Mouse (Mus musculus) heart, postnatal 0 days (tissue): ENCODE results near the gene Tssk2. TPM values are rescaled to one million over a fixed set of nuclear protein-coding genes. Genes with fewer than 3 reads are reported as not detected.
A peak's percentile ranks its signal among the peaks of the same experiment; 100 is the strongest.

ENCODE experiments used
- ATAC-seq: fragments of 200-750 bp; cut with Nextera tagmentation; 2 replicates; pipeline ENCODE4 v1.8.0; 2017; ENCODE audit warnings: low read depth, moderate number of reproducible peaks, moderate library complexity; ENCODE audit not compliant: insufficient read depth
- DNase-seq: peaks from one replicate; pipeline ENCODE4 v3.0.0-alpha.2; 2016; ENCODE audit warnings: low spot score
- H3K27ac ChIP-seq: fragments of 300-500 bp; sonication (generic); 2 replicates; pipeline ENCODE4 v1.5.1; 2014; ENCODE audit warnings: low read depth, mild to moderate bottlenecking
- H3K27me3 ChIP-seq: fragments of 300-500 bp; sonication (generic); 2 replicates; pipeline ENCODE4 v1.6.1; 2014; ENCODE audit warnings: low read length, mixed read lengths; ENCODE audit not compliant: control insufficient read depth, insufficient read depth
- H3K36me3 ChIP-seq: fragments of 300-500 bp; sonication (generic); replicated peaks from 2 replicates; pipeline ENCODE4 v1.6.1; 2014; ENCODE audit warnings: low read length, mixed read lengths; ENCODE audit not compliant: control insufficient read depth, insufficient read depth
- H3K4me1 ChIP-seq: fragments of 300-500 bp; sonication (generic); 2 replicates; pipeline ENCODE4 v1.6.1; 2014; ENCODE audit warnings: antibody characterized with exemption; ENCODE audit not compliant: control insufficient read depth, insufficient read depth
- H3K4me2 ChIP-seq: fragments of 300-500 bp; sonication (generic); 2 replicates; pipeline ENCODE4 v1.6.1; 2014; ENCODE audit warnings: low read depth, mild to moderate bottlenecking, low read length, moderate library complexity
- H3K4me3 ChIP-seq: fragments of 300-500 bp; sonication (generic); 2 replicates; pipeline ENCODE4 v1.5.1; 2014; ENCODE audit warnings: low read depth, low read length
- H3K9ac ChIP-seq: fragments of 300-500 bp; sonication (generic); replicated peaks from 2 replicates; pipeline ENCODE4 v1.6.1; 2014; ENCODE audit warnings: low read depth, low read length, mixed read lengths
- H3K9me3 ChIP-seq: fragments of 300-500 bp; sonication (generic); replicated peaks from 2 replicates; pipeline ENCODE4 v1.6.1; 2016; ENCODE audit warnings: low read length; ENCODE audit not compliant: control insufficient read depth
- CTCF ChIP-seq: IDR thresholded peaks from 2 replicates; pipeline ENCODE4 v1.5.1; 2016; ENCODE audit warnings: antibody characterized with exemption, control low read depth, low read depth
- EP300 ChIP-seq: IDR thresholded peaks from 2 replicates; pipeline ENCODE4 v1.6.1; 2016; ENCODE audit warnings: antibody characterized with exemption, low read depth
- WGBS: fragments of 180-500 bp; shearing (Covaris S2); extraction: QIAGEN DNeasy Blood & Tissue Kit; methylation state at CpG from one replicate; pipeline ENCODE4 v1.1.7; 2014; 5-methylcytosine and 5-hydroxymethylcytosine counted together
- polyA plus RNA-seq: library from polyadenylated mRNA; unstranded; fragments of >200 nt; fragmentation: Nextera tagmentation; extraction: Ambion mirVana; gene quantifications from 2 replicates; pipeline ENCODE4 v1.2.1, GENCODE M21; 2015
- total RNA-seq: library from RNA; depleted of rRNA; stranded (reverse); fragments of >200 nt; gene quantifications from 2 replicates; pipeline ENCODE4 v1.2.3, GENCODE M21; 2014; ENCODE audit warnings: low replicate concordance

The Tssk2 gene
- total and polyA plus RNA-seq, 2 experiments from 2014 or later, result not detected

DNA sequence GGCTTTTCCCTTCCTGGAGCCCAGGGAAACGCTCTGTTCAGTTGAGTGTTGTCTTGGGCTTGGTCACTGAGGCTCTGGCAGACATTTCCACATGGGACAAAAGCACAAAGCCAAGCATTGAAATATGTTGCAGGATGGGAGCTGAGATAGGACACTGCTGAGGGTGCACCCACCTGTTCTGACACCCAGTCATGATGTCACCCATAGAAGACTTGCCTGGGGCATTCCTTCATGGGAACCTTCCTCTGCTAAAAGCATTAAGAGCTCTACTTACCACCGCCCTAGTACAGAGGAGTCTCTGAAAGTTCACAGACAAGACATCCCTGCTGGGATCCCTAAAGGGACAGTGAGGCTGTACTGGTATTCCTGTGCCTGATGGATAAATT lies 8.1 kb upstream of the Tssk2 start:
- TF ChIP-seq CTCF (no peak), EP300 (no peak)
- 38% methylated on average over 2 of the region's 2 CpGs for WGBS
- H3K4me1 ChIP-seq, result peaks cover 24% of the 10 kb centered on the region
- no peak overlapping the region for H3K27ac ChIP-seq
- peak overlapping the region; percentile 85 for H3K4me3 ChIP-seq
- H3K4me2 ChIP-seq, result peak overlapping the region; percentile 87
- H3K36me3 ChIP-seq, result peaks cover 4% of the 10 kb centered on the region; the same call in 1 of the 2 replicates
- no peaks in the 10 kb centered on the region for H3K27me3 ChIP-seq
- ATAC-seq (no peak), DNase-seq (no peak)
- no peaks in the 10 kb centered on the region for H3K9me3 ChIP-seq
- 0 out of 2 replicates have a peak overlapping the region, but pooled peaks have one; percentile 93 for H3K9ac ChIP-seq

DNA sequence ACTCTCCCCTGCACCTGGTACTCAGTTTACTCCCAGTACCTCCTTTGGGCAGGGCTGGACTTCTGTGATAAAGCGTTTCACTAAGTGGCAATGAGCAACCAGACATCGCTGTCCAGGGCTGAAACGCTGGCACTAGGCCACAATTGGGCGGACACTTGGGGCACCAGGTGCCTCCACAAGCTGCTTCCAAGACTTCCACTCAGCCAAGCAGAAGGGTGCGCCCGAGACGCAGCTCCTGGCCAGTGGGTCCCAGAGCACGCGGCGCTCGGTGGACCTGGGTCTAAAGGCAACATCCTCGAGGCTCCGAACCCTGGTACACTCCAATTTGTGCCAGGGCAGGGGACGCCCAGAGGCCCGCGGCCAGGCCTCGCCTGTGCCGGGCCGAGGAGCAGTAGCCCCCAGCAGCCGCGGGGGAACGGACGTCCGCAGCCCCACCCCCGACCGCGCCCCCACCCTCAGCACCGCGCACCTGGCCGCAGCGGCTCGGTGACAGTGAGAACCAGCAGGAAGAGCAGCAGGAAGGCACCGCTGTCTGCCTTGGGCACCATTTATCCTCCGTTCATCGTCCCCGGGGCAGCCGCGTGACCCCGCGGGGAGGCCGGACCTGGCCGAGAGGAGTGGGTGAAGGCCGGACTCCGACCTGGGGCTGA lies 7.4 kb upstream of the Tssk2 start:
- DNase-seq (peak; percentile 50), ATAC-seq (peak; percentile 42)
- H3K27ac ChIP-seq, result peak overlapping the region; percentile 95
- no peaks in the 10 kb centered on the region for H3K27me3 ChIP-seq
- H3K4me2 ChIP-seq, result peak overlapping the region; percentile 87
- H3K9ac ChIP-seq, result peak overlapping the region; percentile 93
- no peaks in the 10 kb centered on the region for H3K9me3 ChIP-seq
- TF ChIP-seq CTCF (no peak), EP300 (no peak)
- H3K4me3 ChIP-seq, result peak overlapping the region; percentile 85
- peaks cover 24% of the 10 kb centered on the region for H3K4me1 ChIP-seq
- 0 out of 2 replicates have a peak, but pooled peaks cover 4% of the 10 kb centered on the region for H3K36me3 ChIP-seq
- under 1% methylated on average over 41 of the region's 44 CpGs for WGBS

DNA sequence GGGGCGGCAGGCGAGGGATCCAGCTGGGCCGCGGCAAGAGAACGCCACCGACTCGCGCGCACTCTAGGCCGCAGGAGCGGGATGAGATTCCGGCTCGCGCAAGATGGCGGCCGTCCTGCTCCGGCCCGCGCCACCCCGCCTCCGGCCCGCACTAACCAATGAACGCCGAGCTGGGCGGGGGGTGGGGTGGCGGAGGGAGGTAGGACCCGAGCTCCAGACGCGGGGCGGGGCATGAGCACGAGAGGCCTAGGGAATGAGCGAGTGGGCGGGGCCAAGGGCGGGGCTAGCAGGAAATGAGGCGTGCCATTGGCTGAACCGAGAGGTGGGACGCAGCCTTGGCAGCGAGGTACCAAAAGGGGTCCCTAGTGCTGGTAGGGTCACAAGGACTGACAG lies 6.9 kb upstream of the Tssk2 start, which contains the start of gene Gm20518:
TSS of gene Gm20518 (minus strand) at position 105 of the 393 bp plus-strand sequence.
- under 1% methylated on average over 29 of the region's 38 CpGs for WGBS
- Histone ChIP-seq H3K4me2 (peak within 1 kb of the TSS; percentile 87), H3K9ac (peak within 1 kb of the TSS; percentile 93), H3K27ac (peak within 1 kb of the TSS; percentile 95), H3K27me3 (no peaks in the 10 kb centered on the region), H3K36me3 (0 out of 2 replicates have a peak, but pooled peaks cover 4% of the 10 kb centered on the region), H3K4me3 (peak within 1 kb of the TSS; percentile 85), H3K9me3 (no peaks in the 10 kb centered on the region), H3K4me1 (peaks cover 24% of the 10 kb centered on the region)
- ATAC-seq (peak; percentile 99), DNase-seq (peak; percentile 96)
- 0 out of 2 replicates have a peak, but pooled peaks have one; percentile 4 for TF ChIP-seq CTCF
- TF ChIP-seq EP300, result no peak

DNA sequence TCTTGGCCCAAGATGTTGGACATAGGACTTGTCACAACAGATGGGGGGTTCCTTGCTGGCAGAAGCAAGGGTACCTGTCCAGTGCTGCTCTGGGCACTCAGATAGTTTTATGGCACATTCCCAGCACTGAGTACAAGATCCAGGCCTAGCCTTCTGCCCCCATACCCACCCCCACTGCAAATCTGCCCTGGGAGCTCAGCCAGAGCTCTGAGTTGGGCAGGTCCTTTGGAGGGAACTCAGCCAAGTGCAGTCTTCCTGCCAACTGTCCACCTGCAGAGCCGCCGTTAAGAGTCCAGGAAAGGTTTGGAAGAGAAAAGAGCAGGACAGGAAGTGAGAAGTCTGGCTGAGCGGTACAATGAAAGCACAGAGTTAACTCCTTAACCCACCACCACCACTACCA lies 5.8 kb upstream of the Tssk2 start:
- Histone ChIP-seq H3K36me3 (0 out of 2 replicates have a peak, but pooled peaks cover 4% of the 10 kb centered on the region), H3K9ac (no peak overlapping the region), H3K4me2 (peak overlapping the region; percentile 11; the same call in 1 of the 2 replicates), H3K4me3 (no peak overlapping the region), H3K4me1 (peaks cover 24% of the 10 kb centered on the region), H3K27me3 (no peaks in the 10 kb centered on the region), H3K9me3 (no peaks in the 10 kb centered on the region), H3K27ac (peak overlapping the region; percentile 95)
- WGBS, result 12% methylated on average over 3 of the region's 3 CpGs
- ATAC-seq (0 out of 2 replicates have a peak, but pooled peaks have one; percentile 9), DNase-seq (no peak)
- TF ChIP-seq CTCF (no peak), EP300 (no peak)

DNA sequence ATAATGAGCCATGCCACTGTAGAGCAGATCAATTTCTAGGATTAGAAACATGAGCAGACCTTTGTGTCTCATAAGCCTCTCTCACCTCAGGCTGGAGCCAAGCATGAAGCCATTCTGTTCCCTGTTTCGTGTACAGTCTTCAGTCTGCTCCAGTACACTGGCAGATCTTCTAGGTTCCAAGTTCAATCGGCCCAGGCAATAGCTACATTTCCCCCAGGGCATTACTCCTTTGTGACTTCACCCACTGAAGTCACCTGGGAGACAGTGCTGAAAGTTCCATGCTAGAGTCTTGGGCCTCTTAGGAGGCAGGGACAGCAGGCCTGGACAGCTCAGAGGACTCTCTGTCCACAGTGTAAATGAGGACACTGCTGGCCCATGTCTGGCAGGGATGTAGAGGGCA lies 4.5 kb upstream of the Tssk2 start, which contains the start of gene Tssk1:
TSS of gene Tssk1 (plus strand) at position 301 of the 400 bp plus-strand sequence.
- 79% methylated on average over 2 of the region's 2 CpGs for WGBS

More for the DNA sequence above, 4.5 kb upstream of the Tssk2 start, which contains the start of gene Tssk1:
- no peak within 1 kb of the TSS for H3K4me3 ChIP-seq
- H3K4me2 ChIP-seq, result no peak within 1 kb of the TSS
- H3K27me3 ChIP-seq, result no peaks in the 10 kb centered on the region
- ATAC-seq (no peak), DNase-seq (no peak)
- TF ChIP-seq CTCF (no peak), EP300 (no peak)
- no peak within 1 kb of the TSS for H3K27ac ChIP-seq
- H3K9me3 ChIP-seq, result no peaks in the 10 kb centered on the region
- peaks cover 24% of the 10 kb centered on the region for H3K4me1 ChIP-seq
- no peak within 1 kb of the TSS for H3K9ac ChIP-seq
- H3K36me3 ChIP-seq, result 0 out of 2 replicates have a peak, but pooled peaks cover 8% of the 10 kb centered on the region
